ENCODE assay signal across 8 mouse cellular contexts in genomic region chr4:134930684-134931481, GRCm38 (mm10). TPM values are rescaled to one million over a fixed set of nuclear protein-coding genes. Genes with fewer than 3 reads are reported as not detected.
DNase-seq lines count a peak whose midpoint lies in the region; ATAC-seq and TF ChIP-seq lines count a peak whose summit lies in the region.

Gene Syf2, plus strand, starts transcription at chr4:134930898.

- peaks cover 66% of the 10 kb centered on the region for H3K36me3 ChIP-seq in embryonic facial prominence, embryonic 14.5 days (ENCODE audit: control insufficient read depth, insufficient read depth, low read length)
- H3K36me3 ChIP-seq in limb, embryonic 14.5 days (ENCODE audit: control insufficient read depth, insufficient read depth, low read length), result peaks cover 60% of the 10 kb centered on the region
- peaks cover 49% of the 10 kb centered on the region for H3K36me3 ChIP-seq in midbrain, postnatal 0 days (ENCODE audit: insufficient read depth, low read length)

- H3K9ac ChIP-seq in embryonic facial prominence, embryonic 14.5 days (ENCODE audit: low read depth, low read length), result peak within 1 kb of the TSS; percentile 80
- peak within 1 kb of the TSS; percentile 72 for H3K9ac ChIP-seq in limb, embryonic 14.5 days (ENCODE audit: low read depth, low read length, severe bottlenecking)
- peak within 1 kb of the TSS; percentile 69 for H3K9ac ChIP-seq in midbrain, postnatal 0 days (replicated peaks; ENCODE audit: low read length, poor library complexity, severe bottlenecking)

- H3K4me1 ChIP-seq in embryonic facial prominence, embryonic 14.5 days (ENCODE audit: control insufficient read depth, insufficient read depth, low read length), result no peaks in the 10 kb centered on the region; the same call in 1 of the 2 replicates
- peaks cover 6% of the 10 kb centered on the region for H3K4me1 ChIP-seq in limb, embryonic 14.5 days (ENCODE audit: control insufficient read depth, insufficient read depth, low read length)
- no peaks in the 10 kb centered on the region for H3K4me1 ChIP-seq in midbrain, postnatal 0 days (ENCODE audit: insufficient read depth, low read length)

- peak within 1 kb of the TSS; percentile 90 for H3K4me3 ChIP-seq in embryonic facial prominence, embryonic 14.5 days (ENCODE audit: low read depth, low read length)
- H3K4me3 ChIP-seq in limb, embryonic 14.5 days (replicated peaks; ENCODE audit: low read length), result peak within 1 kb of the TSS; percentile 97
- peak within 1 kb of the TSS; percentile 74 for H3K4me3 ChIP-seq in midbrain, postnatal 0 days (ENCODE audit: low read depth, low read length)

- peak; percentile 97 for ATAC-seq in embryonic facial prominence, embryonic 14.5 days (ENCODE audit: low read depth)
- ATAC-seq in limb, embryonic 14.5 days (ENCODE audit: low FRiP score, low read depth), result peak; percentile 94
- ATAC-seq in midbrain, postnatal 0 days (ENCODE audit: low FRiP score), result peak; percentile 94

- peak within 1 kb of the TSS; percentile 79; the same call in 1 of the 2 replicates for H3K27ac ChIP-seq in embryonic facial prominence, embryonic 14.5 days (replicated peaks; ENCODE audit: low read depth, low read length)
- H3K27ac ChIP-seq in limb, embryonic 14.5 days (replicated peaks; ENCODE audit: low read depth, low read length), result peak within 1 kb of the TSS; percentile 55; the same call in 1 of the 2 replicates
- H3K27ac ChIP-seq in midbrain, postnatal 0 days (ENCODE audit: low read depth, low read length), result peak within 1 kb of the TSS; percentile 74

- DNase-seq in 3T3-L1 (ENCODE audit: low read depth, low spot score), result peak; percentile 97
- DNase-seq in adrenal gland, postnatal 4 days (ENCODE audit: low spot score in 2 of 2), result peak; percentile 77 to 87
- DNase-seq in embryonic facial prominence, embryonic 14.5 days (ENCODE audit: low spot score), result peak; percentile 99
- peak; percentile 95 for DNase-seq in heart, adult 8-10 months (ENCODE audit: low spot score)
- peak; percentile 97 for DNase-seq in kidney, adult 9 months
- DNase-seq in limb, embryonic 14.5 days (ENCODE audit: low spot score), result peak; percentile 97
- peak; percentile 98 for DNase-seq in midbrain, postnatal 0 days (ENCODE audit: low spot score)
- DNase-seq in spleen, postnatal 14 days (ENCODE audit: low spot score in 2 of 2), result peak; percentile 81 to 89

- TF ChIP-seq POLR2A in limb, embryonic 14.5 days (IDR thresholded peaks at IDR 0.05; ENCODE audit: borderline replicate concordance, extremely low read depth, insufficient read depth, insufficient read length), result no peak

- H3K9me3 ChIP-seq in embryonic facial prominence, embryonic 14.5 days (ENCODE audit: control insufficient read depth, low read length), result no peaks in the 10 kb centered on the region
- no peaks in the 10 kb centered on the region for H3K9me3 ChIP-seq in limb, embryonic 14.5 days (ENCODE audit: control insufficient read depth, low read length)
- no peaks in the 10 kb centered on the region for H3K9me3 ChIP-seq in midbrain, postnatal 0 days (ENCODE audit: low read length)

- WGBS in embryonic facial prominence, embryonic 14.5 days, result under 1% methylated on average over 49 of the region's 68 CpGs
- under 1% methylated on average over 62 of the region's 68 CpGs for WGBS in limb, embryonic 14.5 days
- WGBS in midbrain, postnatal 0 days, result under 1% methylated on average over 67 of the region's 68 CpGs

- TF ChIP-seq CTCF in midbrain, postnatal 0 days (IDR thresholded peaks at IDR 0.05), result no peak

- peak within 1 kb of the TSS; percentile 91 for H3K4me2 ChIP-seq in embryonic facial prominence, embryonic 14.5 days (ENCODE audit: low read depth, low read length)
- peak within 1 kb of the TSS; percentile 87 for H3K4me2 ChIP-seq in limb, embryonic 14.5 days (replicated peaks; ENCODE audit: low read depth, low read length, severe bottlenecking)
- peak within 1 kb of the TSS; percentile 81 for H3K4me2 ChIP-seq in midbrain, postnatal 0 days (ENCODE audit: low read depth, low read length, poor library complexity, severe bottlenecking)

- H3K27me3 ChIP-seq in embryonic facial prominence, embryonic 14.5 days (replicated peaks; ENCODE audit: control insufficient read depth, insufficient read depth, low read length), result no peaks in the 10 kb centered on the region
- no peaks in the 10 kb centered on the region for H3K27me3 ChIP-seq in limb, embryonic 14.5 days (ENCODE audit: control insufficient read depth, insufficient read depth, low read length)
- H3K27me3 ChIP-seq in midbrain, postnatal 0 days (ENCODE audit: insufficient read depth, low read length), result no peaks in the 10 kb centered on the region

RNA-seq across cellular contexts. Expression of gene Syf2, which starts in this region (rescaled TPM):
- 10 to 100 TPM; 82.4 to 93.3 TPM for total RNA-seq in adrenal gland, postnatal 4 days (2021)
- polyA plus RNA-seq in embryonic facial prominence, embryonic 14.5 days (2014; fragmentation: Nextera tagmentation; extraction: Ambion mirVana), result 59.7 and 60.0 TPM in 2 replicates
- 10 to 100 TPM; 51.6 to 66.1 (median 59.4) TPM for total RNA-seq in heart, adult 8-10 months (2022)
- 41.4 and 64.5 TPM in 2 replicates for polyA plus RNA-seq in limb, embryonic 14.5 days (2012; rRNA removed)
- 64.3 and 69.1 TPM in 2 replicates for polyA plus RNA-seq in limb, embryonic 14.5 days (2014; fragmentation: Nextera tagmentation; extraction: Ambion mirVana)
- total RNA-seq in midbrain, postnatal 0 days (2014; rRNA removed), result 39.8 and 45.3 TPM in 2 replicates
- 69.4 and 70.7 TPM in 2 replicates for polyA plus RNA-seq in midbrain, postnatal 0 days (2015; fragmentation: Nextera tagmentation; extraction: Ambion mirVana)

Comparison
In these comparisons a context has a peak if more than half of its experiments do, and no peak if none do; other contexts are left out.
1. Peak in every context shown above with its lines: DNase-seq, ATAC-seq, H3K4me3 ChIP-seq and H3K27ac ChIP-seq.